Mouse (Mus musculus) left cerebral cortex, postnatal 14 days (tissue): ENCODE results near the gene Tpp1. TPM values are rescaled to one million over a fixed set of nuclear protein-coding genes. Genes with fewer than 3 reads are reported as not detected.
"Not testable (repeated sequence)": the region's sequence is repeated elsewhere in the genome, so short reads cannot be mapped to it uniquely, and the experiment has no call there.

Source experiments
- DNase-seq, 2 experiments: peaks; one replicate each; pipeline ENCODE4 v3.0.0; 2021 to 2022; ENCODE audit warnings: low spot score in 2 of 2, mixed read lengths in 1 of 2
- intact Hi-C: fragments of 180-260 bp; cut with DNase I; formaldehyde crosslinking; loops from one replicate; pipeline ENCODE4 v1.15.1; 2025
- total RNA-seq, 2 experiments: library from RNA; stranded (reverse); gene quantifications; 2 replicates each; pipeline ENCODE4 v1.2.3; 2021

The Tpp1 gene
- total RNA-seq, 2 experiments from 2014 or later, result 43.8 to 46.5 TPM

- peak; percentile 91 to 93 for DNase-seq
- intact Hi-C loops, result loop anchor here (2.0 to 10.0 kb wide), 3 partner anchors 74 to 182 kb away; partner anchors contain the start of genes Arfip2, Gm45799, Mrpl17 and Smpd1
Observed at GRCm38 (mm10) chr7:105736264-105736901, 15.7 kb downstream of the Tpp1 start, which contains the start of gene Ilk. TSS of gene Ilk (plus strand) at chr7:105736592.

GRCm38 (mm10) chr7:105735464-105735863 lies 16.6 kb downstream of the Tpp1 start:
- DNase-seq, result not testable (repeated sequence)
- intact Hi-C loops, result loop anchor here (10.0 kb wide), 2 partner anchors 91 to 181 kb away; partner anchors contain the start of genes Arfip2, Gm45799, Smpd1 and Timm10b

GRCm38 (mm10) chr7:105734826-105735225 lies 17.2 kb downstream of the Tpp1 start:
- DNase-seq, result no peak
- intact Hi-C loops, result loop anchor here (10.0 kb wide), 2 partner anchors 90 to 180 kb away; partner anchors contain the start of genes Arfip2, Gm45799, Smpd1 and Timm10b

GRCm38 (mm10) chr7:105733836-105734235 lies 18.2 kb downstream of the Tpp1 start:
- intact Hi-C loops, result loop anchor here (10.0 kb wide), 2 partner anchors 89 to 179 kb away; partner anchors contain the start of genes Arfip2, Gm45799, Smpd1 and Timm10b
- no peak for DNase-seq

DNA sequence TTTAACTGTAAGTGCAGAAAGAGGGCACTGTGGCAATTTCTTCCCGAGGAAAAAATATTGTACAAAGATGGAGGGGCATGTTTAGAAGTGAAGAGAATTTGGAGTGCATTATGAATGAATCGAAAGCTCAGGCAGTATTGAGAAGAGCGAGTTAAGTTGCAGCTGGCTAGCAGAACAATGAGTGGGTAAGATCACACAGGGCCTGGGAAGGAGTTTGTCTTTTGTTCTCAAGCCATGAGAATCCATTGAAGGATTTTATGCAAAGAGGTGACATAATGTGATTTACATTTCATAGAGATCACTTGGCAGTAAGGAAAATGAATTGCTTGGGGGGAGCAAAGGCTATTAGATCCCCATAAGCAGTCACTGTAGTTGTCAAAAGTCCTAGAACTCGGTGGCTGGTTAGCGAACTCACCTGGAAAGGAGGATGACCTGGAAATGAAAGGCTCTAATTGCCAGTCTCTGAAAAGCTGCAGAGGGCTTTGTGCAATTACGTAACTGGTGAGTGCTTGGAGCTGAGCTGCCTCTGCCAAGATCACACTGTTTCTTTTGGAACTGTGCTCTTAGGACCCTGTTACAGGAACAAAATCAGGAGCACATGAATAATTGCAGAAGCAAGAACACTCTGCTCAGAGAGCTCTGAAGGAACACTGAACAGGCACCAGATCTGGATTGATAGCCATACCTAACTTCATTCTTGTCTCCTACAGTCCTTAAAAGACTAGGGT lies 23.2 kb downstream of the Tpp1 start:
- peak in 1 of 2 experiments; percentile 64 for DNase-seq
- intact Hi-C loops, result no loop called here

DNA sequence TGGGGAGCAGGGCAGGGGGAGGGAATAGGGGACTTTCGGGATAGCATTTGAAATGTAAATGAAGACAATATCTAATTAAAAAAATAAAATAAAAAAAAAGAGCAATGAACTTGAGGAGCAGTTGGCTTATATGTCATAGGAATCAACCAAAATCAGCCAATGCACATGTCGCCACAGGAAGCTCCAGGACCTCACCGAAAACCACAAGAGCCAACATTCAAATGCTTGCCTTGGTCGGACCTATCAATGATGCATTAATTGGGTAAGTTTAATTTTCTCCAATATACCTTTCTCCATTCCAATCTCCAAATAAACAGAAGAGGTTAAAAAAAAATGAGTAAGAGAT lies 25.1 kb downstream of the Tpp1 start:
- intact Hi-C loops, result loop anchor here (1.0 to 2.0 kb wide), 2 partner anchors 84 to 92 kb away; partner anchors contain the start of gene Mrpl17
- no peak for DNase-seq

- intact Hi-C loops, result loop anchor here (1.0 to 2.0 kb wide), 2 partner anchors 85 to 92 kb away; partner anchors contain the start of gene Mrpl17
- DNase-seq, result peak; percentile 73 to 88
Observed at GRCm38 (mm10) chr7:105726144-105726979, 25.7 kb downstream of the Tpp1 start.

- no peak for DNase-seq
- intact Hi-C loops, result no loop called here
Observed at GRCm38 (mm10) chr7:105721916-105722315, 30.1 kb downstream of the Tpp1 start.

DNA sequence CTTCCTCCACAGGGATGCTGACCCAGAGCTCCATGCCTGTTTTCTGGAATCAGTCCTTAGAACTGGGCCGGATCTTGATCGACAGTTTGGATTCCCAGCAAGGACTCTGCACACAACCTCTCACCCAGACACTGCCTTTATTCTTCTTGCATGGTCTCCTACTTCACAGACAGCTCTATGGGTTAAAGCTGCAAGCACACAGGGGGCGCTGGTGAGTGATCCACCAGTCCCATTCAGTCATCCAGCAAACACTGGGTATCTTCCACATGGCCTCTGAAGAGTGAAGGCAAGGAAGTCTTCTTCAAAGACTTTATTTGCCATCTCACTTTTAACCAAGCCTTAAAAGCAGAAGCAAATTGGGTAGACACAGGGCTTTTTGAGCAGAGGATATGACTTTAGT lies 36.7 kb downstream of the Tpp1 start:
- no peak for DNase-seq
- intact Hi-C loops, result no loop called here

DNA sequence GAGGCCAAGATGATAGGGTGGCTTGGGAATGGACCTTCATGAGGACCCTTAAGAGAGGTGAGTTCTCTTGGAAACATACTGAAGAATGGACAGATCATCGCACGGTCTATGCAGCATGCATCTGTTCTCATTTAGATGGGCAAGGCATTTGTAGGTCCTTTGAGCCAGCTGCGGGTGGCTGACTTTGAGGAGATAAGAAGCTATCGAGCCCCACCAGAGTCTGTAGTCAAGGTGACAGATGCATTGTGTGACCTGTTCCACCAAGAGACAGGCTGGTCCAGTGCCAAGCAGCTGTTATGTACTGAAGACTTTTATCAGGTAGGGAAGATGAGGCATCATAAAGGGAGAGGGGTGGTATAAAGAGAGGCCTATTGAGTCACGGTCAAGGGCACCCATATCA lies 43.3 kb downstream of the Tpp1 start:
- intact Hi-C loops, result no loop called here
- DNase-seq, result no peak

- no peak for DNase-seq
- intact Hi-C loops, result no loop called here
Observed at GRCm38 (mm10) chr7:105703816-105704215, 48.2 kb downstream of the Tpp1 start.

DNA sequence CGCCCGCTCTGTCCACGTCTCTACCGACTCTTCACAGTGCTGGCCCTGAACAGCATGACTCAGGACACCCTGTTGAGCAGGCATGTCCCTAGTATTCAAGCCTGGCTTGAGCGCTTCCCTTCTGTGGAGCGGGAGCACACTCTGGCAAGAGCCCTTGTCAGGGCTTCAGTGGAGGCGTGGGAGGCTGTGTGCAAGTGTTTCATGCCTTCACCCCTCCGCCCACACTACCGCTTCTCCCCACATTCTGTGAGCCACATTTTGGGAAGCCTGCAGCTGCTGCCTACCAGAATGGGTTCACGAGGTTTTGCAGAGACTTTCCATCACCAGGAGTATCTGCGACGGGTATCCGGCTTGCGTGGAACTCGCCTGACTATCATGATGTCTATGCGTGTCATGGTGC lies 48.9 kb downstream of the Tpp1 start:
- no peak for DNase-seq
- intact Hi-C loops, result no loop called here

Other genes with a start within 250 kb of the Tpp1 start
- 100 to 1,000 TPM; 111 to 112 TPM for gene Smpd1, start 197.9 kb downstream of the Tpp1 start, total RNA-seq
- gene Apbb1, start 170.6 kb downstream of the Tpp1 start, total RNA-seq, result 100 to 1,000 TPM; 450 to 459 TPM
- gene Hpx, start 152.1 kb downstream of the Tpp1 start, total RNA-seq, result under 1 TPM; 0.23 to 0.24 TPM
- gene Trim3, start 118.7 kb downstream of the Tpp1 start, total RNA-seq, result 100 to 1,000 TPM; 146 to 148 TPM
- gene Timm10b, start 112.2 kb downstream of the Tpp1 start, total RNA-seq, result 10 to 100 TPM; 79.1 to 82.2 TPM
- gene Arfip2, start 111.8 kb downstream of the Tpp1 start, total RNA-seq, result 100 to 1,000 TPM in 1 of 2 experiments, 10 to 100 TPM in 1; 96.6 to 104 TPM
- gene Gm45799, start 111.7 kb downstream of the Tpp1 start, total RNA-seq, result 10 to 100 TPM; 10.6 to 13.6 TPM
- 1 to 10 TPM; 4.9 to 5.0 TPM for gene Dnhd1, start 101.4 kb downstream of the Tpp1 start, total RNA-seq
- 10 to 100 TPM; 94.1 to 97.2 TPM for gene Ilk, start 15.6 kb downstream of the Tpp1 start, total RNA-seq
- gene Rrp8, start 14.8 kb downstream of the Tpp1 start, total RNA-seq, result 10 to 100 TPM; 10.1 to 15.2 TPM
- gene Taf10, start 7.9 kb downstream of the Tpp1 start, total RNA-seq, result 100 to 1,000 TPM; 129 to 151 TPM
- 10 to 100 TPM; 16.4 to 18.7 TPM for gene Dchs1, start 35.4 kb upstream of the Tpp1 start, total RNA-seq
- 100 to 1,000 TPM; 115 to 117 TPM for gene Mrpl17, start 58.9 kb upstream of the Tpp1 start, total RNA-seq
- gene Gm4070, start 201.7 kb upstream of the Tpp1 start, total RNA-seq, result not detected